Comparison of ENCODE assay signal across 8 mouse cellular contexts in the genomic region with DNA sequence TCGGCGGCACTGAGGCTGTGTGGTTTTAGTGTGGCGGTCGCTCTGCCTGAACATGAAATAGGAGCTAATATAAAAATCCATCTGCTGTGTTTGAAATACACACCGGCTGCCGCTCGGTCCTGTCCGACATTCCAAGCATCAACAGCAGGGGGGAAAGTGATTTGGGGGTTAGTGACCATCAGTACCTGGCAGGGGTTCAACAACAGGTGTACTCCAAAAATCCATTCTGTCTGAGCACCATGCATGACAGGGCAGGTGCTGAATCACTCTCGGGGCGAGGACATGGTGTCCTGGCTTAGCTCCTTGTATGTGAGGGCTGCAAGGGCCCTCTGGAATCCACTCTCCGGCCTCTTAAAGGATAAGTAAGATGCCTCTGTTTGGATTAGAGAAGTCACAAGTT. TPM values are rescaled to one million over a fixed set of nuclear protein-coding genes. Genes with fewer than 3 reads are reported as not detected.
DNase-seq lines count a peak whose midpoint lies in the region; ATAC-seq and TF ChIP-seq lines count a peak whose summit lies in the region.

No protein-coding gene starts in this region.

- H3K4me2 ChIP-seq in lung, embryonic 16.5 days (ENCODE audit: low read depth, low read length), result peak overlapping the region; percentile 53

- peaks cover 1 to 6% of the 10 kb centered on the region in 2 experiments; a peak in 1 of 4 replicates for H3K4me1 ChIP-seq in ES-E14 (ENCODE audit: control insufficient read depth in 2 of 2, insufficient read depth in 2 of 2, low read length in 2 of 2, poor library complexity in 1 of 2)
- H3K4me1 ChIP-seq in hindbrain, embryonic 10.5 days (replicated peaks), result peaks cover 57% of the 10 kb centered on the region
- H3K4me1 ChIP-seq in lung, embryonic 16.5 days (replicated peaks; ENCODE audit: control insufficient read depth, insufficient read depth, low read length), result peaks cover 10% of the 10 kb centered on the region

- no peak for ATAC-seq in lung, embryonic 16.5 days (ENCODE audit: low read depth)

- H3K9me3 ChIP-seq in ES-E14 (ENCODE audit: control insufficient read depth, insufficient read depth, low read depth, low read length), result no peaks in the 10 kb centered on the region
- H3K9me3 ChIP-seq in hindbrain, embryonic 10.5 days, result no peaks in the 10 kb centered on the region
- no peaks in the 10 kb centered on the region for H3K9me3 ChIP-seq in lung, embryonic 16.5 days (ENCODE audit: control insufficient read depth, low read length)

- H3K4me3 ChIP-seq in ES-E14 (ENCODE audit: insufficient read depth in 1 of 2, low read depth in 1 of 2, low read length in 2 of 2, poor library complexity in 1 of 2, severe bottlenecking in 1 of 2), result peak overlapping the region; percentile 30 to 56; a peak in 3 of 4 replicates
- H3K4me3 ChIP-seq in hindbrain, embryonic 10.5 days, result peak overlapping the region; percentile 44
- H3K4me3 ChIP-seq in lung, embryonic 16.5 days (ENCODE audit: low read length), result peak overlapping the region; percentile 19

- WGBS in hindbrain, embryonic 10.5 days, result 25% methylated on average over 11 of the region's 11 CpGs
- WGBS in lung, embryonic 16.5 days, result 16% methylated on average over 11 of the region's 11 CpGs

- H3K9ac ChIP-seq in ES-E14 (ENCODE audit: insufficient read depth, low read depth, low read length, poor library complexity, severe bottlenecking), result no peak overlapping the region
- peak overlapping the region; percentile 2; the same call in 1 of the 2 replicates for H3K9ac ChIP-seq in lung, embryonic 16.5 days (ENCODE audit: low read length)

- in situ Hi-C loops in ES-E14 (cut with MboI; ENCODE audit: low sequenced_read_pairs in 2 of 2, unreplicated experiment in 2 of 2), result no loop called here

- no peak overlapping the region for H3K27ac ChIP-seq in ES-E14 (ENCODE audit: insufficient read depth, low read depth, low read length, poor library complexity, severe bottlenecking)
- 0 out of 2 replicates have a peak overlapping the region, but pooled peaks have one; percentile 73 for H3K27ac ChIP-seq in hindbrain, embryonic 10.5 days
- no peak overlapping the region for H3K27ac ChIP-seq in lung, embryonic 16.5 days (ENCODE audit: low read length)

- intact Hi-C loops in left cerebral cortex, postnatal 4 days (cut with DNase I), result no loop called here

- no peak for DNase-seq in ES-E14 (ENCODE audit: low read depth, low spot score)
- DNase-seq in cerebellum, adult 11 months, result peak; percentile 51
- DNase-seq in hindbrain, embryonic 10.5 days (ENCODE audit: low spot score), result no peak
- DNase-seq in right cerebral cortex, postnatal 14 days, result no peak
- no peak for DNase-seq in left cerebral cortex, postnatal 4 days
- DNase-seq in layer of hippocampus, adult 9-11 months, result no peak
- DNase-seq in spleen, adult 12 weeks (ENCODE audit: low spot score), result no peak

- peaks cover 25% of the 10 kb centered on the region for H3K27me3 ChIP-seq in hindbrain, embryonic 10.5 days (ENCODE audit: insufficient read depth, poor library complexity, severe bottlenecking)
- peaks cover 9% of the 10 kb centered on the region for H3K27me3 ChIP-seq in lung, embryonic 16.5 days (ENCODE audit: control insufficient read depth, insufficient read depth, low read depth, low read length)

- H3K36me3 ChIP-seq in ES-E14 (ENCODE audit: control insufficient read depth, insufficient read depth, low read length, poor library complexity, severe bottlenecking), result no peaks in the 10 kb centered on the region
- H3K36me3 ChIP-seq in hindbrain, embryonic 10.5 days, result no peaks in the 10 kb centered on the region
- H3K36me3 ChIP-seq in lung, embryonic 16.5 days (ENCODE audit: control insufficient read depth, insufficient read depth, low read length), result no peaks in the 10 kb centered on the region

TF ChIP-seq in ES-E14, 5 proteins besides CTCF, POLR2A, EP300 and RAD21:
- TF ChIP-seq ZNF384 (IDR thresholded peaks at IDR 0.05; ENCODE audit: low read depth, low read length) (no peak), ZC3H11A (IDR thresholded peaks at IDR 0.05; ENCODE audit: borderline replicate concordance, low read depth, low read length) (no peak), CHD2 (IDR thresholded peaks at IDR 0.05; ENCODE audit: low read depth, low read length) (no peak), HCFC1 (IDR thresholded peaks at IDR 0.05; ENCODE audit: borderline replicate concordance, insufficient read depth, low read length) (no peak), MAFK (IDR thresholded peaks at IDR 0.05; ENCODE audit: insufficient read depth, low read depth, low read length) (no peak)

RNA-seq across cellular contexts. Expression of a gene that starts 41.0 kb away (rescaled TPM):
- 55.6 and 57.6 TPM in 2 replicates for total RNA-seq in ES-E14 (2012; rRNA removed)
- polyA plus RNA-seq in hindbrain, embryonic 10.5 days (2016; fragmentation: Nextera tagmentation; extraction: Ambion mirVana), result 28.0 and 30.4 TPM in 2 replicates
- 15.4 and 16.6 TPM in 2 replicates for polyA plus RNA-seq in lung, embryonic 16.5 days (2015; fragmentation: Nextera tagmentation; extraction: Ambion mirVana)
- 10 to 100 TPM; 46.3 to 50.4 TPM for total RNA-seq in left cerebral cortex, postnatal 4 days (2021)

RNA-seq across cellular contexts. Expression of a gene that starts 52.6 kb away (rescaled TPM):
- total RNA-seq in ES-E14 (2012; rRNA removed), result 112 and 153 TPM in 2 replicates
- 158 and 198 TPM in 2 replicates for polyA plus RNA-seq in hindbrain, embryonic 10.5 days (2016; fragmentation: Nextera tagmentation; extraction: Ambion mirVana)
- polyA plus RNA-seq in lung, embryonic 16.5 days (2015; fragmentation: Nextera tagmentation; extraction: Ambion mirVana), result 100 and 102 TPM in 2 replicates
- total RNA-seq in left cerebral cortex, postnatal 4 days (2021), result 10 to 100 TPM; 79.3 to 79.5 TPM
